Mouse (Mus musculus): ENCODE data around the gene Wdr91. TPM values are rescaled to one million over a fixed set of nuclear protein-coding genes. Genes with fewer than 3 reads are reported as not detected.

Wdr91 gene
- polyA plus RNA-seq (2012; rRNA removed), result 26.0 and 31.2 TPM in 2 replicates

GRCm38 (mm10) chr6:34910371-34911219 is at the start of gene Wdr91:
Wdr91 (minus strand) TSS chr6:34910876.
- TF ChIP-seq POLR2A (IDR thresholded peaks at IDR 0.05; ENCODE audit: borderline replicate concordance, extremely low read depth, insufficient read depth, insufficient read length, poor library complexity, severe bottlenecking) (peak; percentile 84), CTCF (IDR thresholded peaks at IDR 0.05; ENCODE audit: borderline replicate concordance, extremely low read depth, insufficient read depth, insufficient read length) (no peak)
- peak; percentile 96 for DNase-seq (ENCODE audit: low read depth)

DNA sequence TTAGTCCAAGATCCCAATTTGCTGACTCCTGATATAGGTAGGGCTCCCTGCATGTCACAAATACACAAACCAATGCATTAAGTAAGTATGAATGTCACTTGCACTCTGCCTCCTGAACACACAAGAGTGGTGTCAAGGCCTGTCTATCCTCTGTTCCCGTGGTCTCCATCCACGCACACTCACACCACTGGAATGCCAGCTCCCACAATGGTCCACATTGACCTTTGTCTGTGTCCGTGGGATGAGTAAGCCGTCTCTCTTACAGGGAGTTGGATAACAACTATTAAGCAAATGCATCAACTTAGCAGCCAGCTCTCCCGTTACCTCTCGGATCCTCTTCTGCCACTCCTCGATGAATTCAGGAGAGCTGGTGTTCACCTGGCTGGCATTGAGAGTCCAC is 48.5 kb upstream of the Wdr91 start:
- no peak for DNase-seq (ENCODE audit: low read depth)
- TF ChIP-seq CTCF (IDR thresholded peaks at IDR 0.05; ENCODE audit: borderline replicate concordance, extremely low read depth, insufficient read depth, insufficient read length) (no peak), POLR2A (IDR thresholded peaks at IDR 0.05; ENCODE audit: borderline replicate concordance, extremely low read depth, insufficient read depth, insufficient read length, poor library complexity, severe bottlenecking) (no peak)

DNA sequence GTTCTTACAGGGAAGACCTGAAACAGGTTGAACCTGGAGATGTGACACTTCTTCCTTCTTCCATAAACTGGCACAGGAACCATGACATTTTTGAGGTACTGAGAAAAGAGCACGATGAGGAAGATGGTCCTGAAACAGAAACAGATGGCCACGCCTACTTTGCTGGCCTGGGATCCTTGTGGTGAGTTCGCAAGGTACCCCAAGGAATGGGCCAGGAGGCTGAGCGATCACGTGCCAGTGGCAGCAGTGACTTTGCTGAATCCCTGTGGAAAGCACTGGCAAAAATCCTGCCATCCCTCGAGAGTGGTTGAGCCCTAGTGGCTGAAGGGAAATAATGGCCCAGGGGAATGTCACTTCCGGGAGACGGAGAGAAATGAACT is 45.2 kb upstream of the Wdr91 start:
- TF ChIP-seq CTCF (IDR thresholded peaks at IDR 0.05; ENCODE audit: borderline replicate concordance, extremely low read depth, insufficient read depth, insufficient read length) (no peak), POLR2A (IDR thresholded peaks at IDR 0.05; ENCODE audit: borderline replicate concordance, extremely low read depth, insufficient read depth, insufficient read length, poor library complexity, severe bottlenecking) (no peak)
- no peak for DNase-seq (ENCODE audit: low read depth)

DNA sequence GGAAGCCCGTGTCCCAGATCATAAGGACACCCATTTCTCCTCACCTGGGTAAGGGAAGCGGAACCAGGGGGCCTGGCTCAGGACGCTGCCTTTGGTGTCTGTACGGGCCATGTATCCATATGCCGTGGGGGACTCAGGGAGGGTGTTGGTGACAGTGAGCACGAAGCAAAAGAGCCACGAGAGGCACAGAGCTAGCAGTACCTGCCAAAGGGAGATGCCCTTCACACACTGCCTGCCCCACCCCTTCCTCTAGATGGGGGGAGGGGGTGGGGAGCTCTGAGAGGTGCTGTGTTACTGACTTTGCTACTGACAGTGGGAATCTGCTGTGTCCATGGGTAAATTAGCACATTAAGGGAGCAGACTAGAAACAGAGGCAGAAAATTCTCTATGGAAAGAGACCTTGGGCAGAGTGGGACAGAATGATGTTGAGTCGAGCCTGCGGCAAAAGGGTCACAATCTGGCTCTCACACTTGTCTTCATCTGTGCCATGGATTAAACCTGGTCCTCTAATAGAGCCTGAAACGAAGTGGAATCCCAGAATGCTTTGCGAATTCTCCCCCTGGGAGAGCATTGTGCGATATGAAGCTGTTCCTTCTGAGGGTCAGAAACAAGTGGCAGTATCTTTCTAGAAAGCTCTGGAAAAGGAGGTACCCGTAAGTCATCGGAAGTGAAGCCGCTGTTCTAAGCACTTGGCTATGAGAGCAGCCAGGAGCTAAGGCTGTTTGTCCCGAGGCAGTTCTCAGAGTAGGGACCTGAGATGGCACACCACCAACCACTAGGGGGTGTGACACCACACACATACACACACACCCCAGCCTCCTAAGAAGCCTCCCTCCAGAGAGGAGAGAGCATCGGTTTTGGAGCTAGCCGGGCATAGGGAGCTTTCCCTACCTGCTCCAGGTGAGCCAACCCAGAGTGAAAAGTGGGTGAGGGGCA is 44.5 kb upstream of the Wdr91 start:
- TF ChIP-seq POLR2A (IDR thresholded peaks at IDR 0.05; ENCODE audit: borderline replicate concordance, extremely low read depth, insufficient read depth, insufficient read length, poor library complexity, severe bottlenecking), result no peak
- TF ChIP-seq CTCF (IDR thresholded peaks at IDR 0.05; ENCODE audit: borderline replicate concordance, extremely low read depth, insufficient read depth, insufficient read length), result peak; percentile 60; the same call in 1 of the 2 replicates
- DNase-seq (ENCODE audit: low read depth), result peak; percentile 74

DNA sequence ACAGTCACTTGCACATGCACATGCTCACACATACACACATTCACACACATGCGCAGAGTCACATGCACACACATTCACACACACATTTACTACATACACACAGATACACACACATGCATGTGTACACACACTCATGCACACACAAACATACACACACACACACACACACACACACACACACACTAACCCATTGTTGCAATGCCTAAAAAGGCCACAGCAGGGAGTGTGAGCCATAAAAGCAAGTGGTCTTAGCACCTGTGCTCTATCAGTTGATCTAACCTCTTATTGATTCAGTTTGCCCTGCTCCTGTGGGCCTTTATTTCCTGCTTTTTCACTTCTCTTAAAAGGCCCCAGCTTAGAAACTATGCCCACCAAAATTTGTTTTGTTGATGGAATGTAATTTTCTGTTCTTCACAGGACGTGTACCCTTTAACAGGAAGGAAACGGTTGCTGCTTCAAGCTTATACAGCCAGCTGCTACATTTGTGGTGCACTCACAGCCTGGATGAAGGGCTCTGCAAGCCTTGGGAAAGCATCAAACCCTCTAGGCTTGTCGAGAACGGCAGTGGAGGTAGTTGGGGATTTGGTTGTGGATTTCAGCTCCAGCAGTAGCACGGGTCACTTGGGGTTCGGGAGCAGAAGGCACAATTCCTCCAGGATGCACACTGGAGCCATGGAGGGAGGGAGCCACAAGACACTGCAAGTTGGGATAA is 41.4 kb upstream of the Wdr91 start:
- DNase-seq (ENCODE audit: low read depth), result no peak
- TF ChIP-seq POLR2A (IDR thresholded peaks at IDR 0.05; ENCODE audit: borderline replicate concordance, extremely low read depth, insufficient read depth, insufficient read length, poor library complexity, severe bottlenecking), result no peak
- no peak for TF ChIP-seq CTCF (IDR thresholded peaks at IDR 0.05; ENCODE audit: borderline replicate concordance, extremely low read depth, insufficient read depth, insufficient read length)

DNA sequence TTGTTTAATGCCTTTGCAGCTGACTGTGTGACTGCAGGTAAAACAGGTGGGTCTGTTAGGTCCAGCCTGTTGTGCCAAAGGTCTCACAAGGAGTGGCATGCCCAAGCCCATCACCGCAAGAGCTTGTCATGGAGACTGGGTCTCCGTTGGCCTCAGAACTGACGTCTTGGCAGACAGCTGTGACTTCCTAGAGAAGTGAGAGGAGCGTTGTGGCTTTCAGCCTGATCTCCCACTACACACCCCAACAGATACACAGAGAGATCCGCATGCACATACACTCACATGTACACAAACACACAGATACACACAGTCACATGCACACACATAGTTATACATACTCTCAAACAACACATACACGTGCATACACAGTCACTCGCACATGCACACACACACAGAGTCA is 40.8 kb upstream of the Wdr91 start:
- no peak for DNase-seq (ENCODE audit: low read depth)
- no peak for TF ChIP-seq POLR2A (IDR thresholded peaks at IDR 0.05; ENCODE audit: borderline replicate concordance, extremely low read depth, insufficient read depth, insufficient read length, poor library complexity, severe bottlenecking)
- no peak for TF ChIP-seq CTCF (IDR thresholded peaks at IDR 0.05; ENCODE audit: borderline replicate concordance, extremely low read depth, insufficient read depth, insufficient read length)

GRCm38 (mm10) chr6:34948461-34948860 is 37.8 kb upstream of the Wdr91 start:
- TF ChIP-seq POLR2A (IDR thresholded peaks at IDR 0.05; ENCODE audit: borderline replicate concordance, extremely low read depth, insufficient read depth, insufficient read length, poor library complexity, severe bottlenecking), result no peak
- peak; percentile 43 for DNase-seq (ENCODE audit: low read depth)

GRCm38 (mm10) chr6:34946486-34947079 is 35.9 kb upstream of the Wdr91 start:
- DNase-seq (ENCODE audit: low read depth), result no peak

GRCm38 (mm10) chr6:34943499-34943898 is 32.8 kb upstream of the Wdr91 start:
- no peak for TF ChIP-seq POLR2A (IDR thresholded peaks at IDR 0.05; ENCODE audit: borderline replicate concordance, extremely low read depth, insufficient read depth, insufficient read length, poor library complexity, severe bottlenecking)
- TF ChIP-seq CTCF (IDR thresholded peaks at IDR 0.05; ENCODE audit: borderline replicate concordance, extremely low read depth, insufficient read depth, insufficient read length), result no peak
- DNase-seq (ENCODE audit: low read depth), result no peak

More at GRCm38 (mm10) chr6:34946486-34947079, 35.9 kb upstream of the Wdr91 start:
- TF ChIP-seq CTCF (IDR thresholded peaks at IDR 0.05; ENCODE audit: borderline replicate concordance, extremely low read depth, insufficient read depth, insufficient read length) (no peak), POLR2A (IDR thresholded peaks at IDR 0.05; ENCODE audit: borderline replicate concordance, extremely low read depth, insufficient read depth, insufficient read length, poor library complexity, severe bottlenecking) (no peak)

GRCm38 (mm10) chr6:34942446-34942845 is 31.8 kb upstream of the Wdr91 start:
- DNase-seq (ENCODE audit: low read depth), result no peak
- TF ChIP-seq CTCF (IDR thresholded peaks at IDR 0.05; ENCODE audit: borderline replicate concordance, extremely low read depth, insufficient read depth, insufficient read length) (no peak), POLR2A (IDR thresholded peaks at IDR 0.05; ENCODE audit: borderline replicate concordance, extremely low read depth, insufficient read depth, insufficient read length, poor library complexity, severe bottlenecking) (no peak)
